Mouse (Mus musculus): ENCODE data around the gene Cox8b. TPM values are rescaled to one million over a fixed set of nuclear protein-coding genes. Genes with fewer than 3 reads are reported as not detected.

Cox8b gene
- not detected for total RNA-seq (2021)

GRCm38 (mm10) chr7:140900220-140900619, at the start of gene Cox8b:
Gene Cox8b (minus strand): TSS chr7:140900446.
- intact Hi-C loops (cut with DNase I): no loop called here
- no peak for DNase-seq (ENCODE audit: extremely low spot score in 1 of 2, low spot score in 2 of 2)

GRCm38 (mm10) chr7:140949255-140949654, 49.0 kb upstream of the Cox8b start:
- intact Hi-C loops (cut with DNase I): no loop called here
- no peak for DNase-seq (ENCODE audit: extremely low spot score in 1 of 2, low spot score in 2 of 2)

DNA sequence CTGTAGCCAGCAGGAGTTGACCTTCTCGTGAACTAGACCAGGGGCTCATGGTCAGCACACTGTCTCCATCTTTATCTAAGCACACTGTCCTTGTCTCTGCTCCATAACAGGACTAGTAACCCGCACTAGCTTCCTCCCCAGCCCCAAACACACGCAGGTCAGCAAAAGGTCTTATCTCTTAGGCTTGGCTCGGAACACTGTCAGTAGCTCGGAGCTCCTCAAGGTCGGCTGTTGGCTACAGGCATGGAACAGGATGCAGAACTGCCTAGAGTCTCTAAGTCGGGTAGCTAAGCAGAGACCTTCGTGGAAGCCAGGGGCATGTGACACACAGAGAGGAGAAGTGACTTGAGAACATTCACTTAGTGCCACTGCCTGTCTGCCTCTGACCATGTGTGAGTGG, 47.9 kb upstream of the Cox8b start:
- DNase-seq (ENCODE audit: extremely low spot score in 1 of 2, low spot score in 2 of 2): no peak
- intact Hi-C loops (cut with DNase I): no loop called here

GRCm38 (mm10) chr7:140946980-140947379, 46.7 kb upstream of the Cox8b start:
- DNase-seq (ENCODE audit: extremely low spot score in 1 of 2, low spot score in 2 of 2): no peak
- intact Hi-C loops (cut with DNase I): no loop called here

GRCm38 (mm10) chr7:140946311-140946710, 46.1 kb upstream of the Cox8b start:
- no peak for DNase-seq (ENCODE audit: extremely low spot score in 1 of 2, low spot score in 2 of 2)
- intact Hi-C loops (cut with DNase I): no loop called here

- intact Hi-C loops (cut with DNase I): no loop called here
- no peak for DNase-seq (ENCODE audit: extremely low spot score in 1 of 2, low spot score in 2 of 2)
Observed at GRCm38 (mm10) chr7:140945247-140945646, 45.0 kb upstream of the Cox8b start.

- no peak for DNase-seq (ENCODE audit: extremely low spot score in 1 of 2, low spot score in 2 of 2)
- intact Hi-C loops (cut with DNase I): no loop called here
Observed at GRCm38 (mm10) chr7:140944236-140944635, 44.0 kb upstream of the Cox8b start.

DNA sequence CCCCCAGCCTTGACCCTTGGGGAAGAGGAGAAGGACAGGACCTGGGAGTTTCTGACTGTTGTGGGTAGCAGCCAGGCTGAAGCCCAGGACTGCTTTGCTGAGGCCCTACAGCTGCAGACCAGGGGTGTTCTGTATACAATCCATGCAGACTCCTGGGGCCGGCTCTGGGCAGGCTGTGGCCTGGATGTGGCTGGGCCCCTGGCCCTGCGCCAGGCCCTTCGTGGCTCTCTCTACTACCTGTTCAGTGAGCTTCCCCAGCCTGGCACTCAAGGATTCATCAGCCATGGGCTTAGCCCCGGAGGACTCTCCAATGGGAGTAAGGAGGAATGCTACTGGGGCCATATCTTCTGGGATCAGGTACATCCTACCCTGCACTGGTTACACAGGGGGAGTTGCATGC, 43.1 kb upstream of the Cox8b start:
- DNase-seq (ENCODE audit: extremely low spot score in 1 of 2, low spot score in 2 of 2): no peak
- intact Hi-C loops (cut with DNase I): no loop called here

GRCm38 (mm10) chr7:140942811-140943210, 42.6 kb upstream of the Cox8b start:
- no peak for DNase-seq (ENCODE audit: extremely low spot score in 1 of 2, low spot score in 2 of 2)

GRCm38 (mm10) chr7:140942341-140942740, 42.1 kb upstream of the Cox8b start:
- DNase-seq (ENCODE audit: extremely low spot score in 1 of 2, low spot score in 2 of 2): no peak
- intact Hi-C loops (cut with DNase I): no loop called here

More at GRCm38 (mm10) chr7:140942811-140943210, 42.6 kb upstream of the Cox8b start:
- intact Hi-C loops (cut with DNase I): no loop called here

DNA sequence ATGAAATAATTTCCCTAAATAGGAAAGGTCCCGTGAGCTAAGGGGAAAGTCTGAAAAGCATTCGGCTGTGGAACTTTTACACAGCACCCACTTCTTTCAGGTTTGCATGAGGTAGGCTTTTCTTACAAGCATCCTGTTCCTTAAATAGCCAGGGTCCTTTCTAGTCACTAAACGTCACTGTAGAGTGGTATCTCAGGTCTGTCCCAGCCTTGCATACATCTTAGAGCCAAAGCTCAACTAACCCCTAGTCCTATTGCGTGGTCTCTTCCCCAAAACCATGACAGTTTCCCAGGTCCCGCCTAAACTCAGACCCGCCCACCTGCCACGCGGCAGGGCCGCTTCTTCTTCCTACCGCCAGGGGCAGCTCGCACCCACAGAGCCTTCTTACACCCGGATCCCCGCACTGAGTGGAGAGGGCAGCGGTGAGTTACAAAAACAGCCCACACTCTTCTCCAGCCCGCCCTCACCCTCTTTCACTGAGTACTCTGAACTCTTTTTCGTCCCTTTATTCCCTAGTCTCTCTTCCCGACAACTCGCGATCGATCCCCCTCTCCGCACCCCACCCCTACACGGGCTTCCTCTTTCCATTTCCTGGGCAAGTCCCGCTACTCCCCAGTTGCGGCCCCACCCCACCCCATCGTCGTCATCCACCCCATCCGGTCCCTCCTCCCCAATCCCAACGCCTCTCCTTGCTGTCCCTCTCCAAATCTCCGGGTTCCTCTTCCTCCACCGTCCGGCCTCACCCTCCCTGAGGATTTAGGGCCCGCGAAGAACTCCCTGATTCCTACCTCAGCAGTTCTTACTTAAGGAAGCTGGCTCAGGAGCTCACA, 41.2 kb upstream of the Cox8b start, which contains the start of gene Pgghg:
Gene Pgghg (plus strand): TSS at position 170 of the 830 bp plus-strand sequence.
- DNase-seq (ENCODE audit: extremely low spot score in 1 of 2, low spot score in 2 of 2): peak in 1 of 2 experiments; percentile 86
- intact Hi-C loops (cut with DNase I): no loop called here

GRCm38 (mm10) chr7:140939669-140940171, 39.5 kb upstream of the Cox8b start:
- intact Hi-C loops (cut with DNase I): no loop called here
- peak in 1 of 2 experiments; percentile 55 for DNase-seq (ENCODE audit: extremely low spot score in 1 of 2, low spot score in 2 of 2)

GRCm38 (mm10) chr7:140938896-140939295, 38.6 kb upstream of the Cox8b start:
- intact Hi-C loops (cut with DNase I): no loop called here
- no peak for DNase-seq (ENCODE audit: extremely low spot score in 1 of 2, low spot score in 2 of 2)

- intact Hi-C loops (cut with DNase I): no loop called here
Observed at GRCm38 (mm10) chr7:140938436-140938835, 38.2 kb upstream of the Cox8b start.

DNA sequence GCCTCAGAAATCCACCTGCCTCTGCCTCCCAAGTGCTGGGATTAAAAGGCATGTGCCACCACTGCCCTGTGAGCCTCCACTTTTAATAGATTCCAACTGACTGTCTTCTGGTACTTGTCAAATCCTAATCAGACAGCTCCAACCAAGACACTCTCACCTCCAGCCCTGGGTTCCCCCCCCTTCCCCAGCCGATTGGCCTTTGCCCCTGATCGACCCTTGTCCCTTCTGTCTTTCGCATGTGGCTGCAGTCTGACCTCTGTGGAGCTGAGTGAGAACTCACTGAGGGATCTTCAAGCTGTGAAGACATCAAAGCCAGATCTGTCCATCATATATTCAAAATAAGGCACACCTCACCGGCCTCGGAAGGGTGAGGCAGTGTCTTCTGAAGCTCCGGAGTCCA, 26.9 kb upstream of the Cox8b start:
- no peak for DNase-seq (ENCODE audit: extremely low spot score in 1 of 2, low spot score in 2 of 2)
- intact Hi-C loops (cut with DNase I): no loop called here

More at GRCm38 (mm10) chr7:140938436-140938835, 38.2 kb upstream of the Cox8b start:
- DNase-seq (ENCODE audit: extremely low spot score in 1 of 2, low spot score in 2 of 2): no peak

DNA sequence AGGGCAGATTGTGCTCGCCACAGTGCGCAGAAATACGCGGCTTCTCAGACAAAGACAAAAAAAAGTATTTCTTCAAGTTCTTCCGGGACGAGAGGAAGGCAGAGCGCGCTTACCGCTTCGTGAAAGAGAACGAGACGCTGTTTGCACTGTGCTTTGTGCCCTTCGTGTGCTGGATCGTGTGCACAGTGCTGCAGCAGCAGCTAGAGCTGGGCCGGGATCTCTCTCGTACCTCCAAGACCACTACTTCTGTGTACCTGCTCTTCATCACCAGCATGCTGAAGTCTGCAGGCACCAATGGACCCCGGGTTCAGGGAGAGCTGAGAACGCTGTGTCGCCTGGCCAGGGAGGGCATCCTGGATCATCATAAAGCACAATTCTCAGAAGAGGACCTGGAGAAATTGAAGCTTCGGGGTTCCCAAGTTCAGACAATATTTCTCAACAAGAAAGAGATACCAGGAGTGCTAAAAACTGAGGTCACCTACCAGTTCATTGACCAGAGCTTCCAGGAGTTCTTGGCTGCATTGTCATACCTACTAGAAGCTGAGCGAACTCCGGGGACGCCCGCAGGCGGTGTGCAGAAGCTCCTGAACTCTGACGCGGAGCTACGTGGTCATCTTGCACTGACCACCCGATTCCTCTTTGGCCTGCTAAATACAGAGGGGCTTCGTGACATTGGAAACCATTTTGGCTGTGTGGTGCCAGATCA, 23.0 kb upstream of the Cox8b start:
- DNase-seq (ENCODE audit: extremely low spot score in 1 of 2, low spot score in 2 of 2): no peak
- intact Hi-C loops (cut with DNase I): no loop called here

DNA sequence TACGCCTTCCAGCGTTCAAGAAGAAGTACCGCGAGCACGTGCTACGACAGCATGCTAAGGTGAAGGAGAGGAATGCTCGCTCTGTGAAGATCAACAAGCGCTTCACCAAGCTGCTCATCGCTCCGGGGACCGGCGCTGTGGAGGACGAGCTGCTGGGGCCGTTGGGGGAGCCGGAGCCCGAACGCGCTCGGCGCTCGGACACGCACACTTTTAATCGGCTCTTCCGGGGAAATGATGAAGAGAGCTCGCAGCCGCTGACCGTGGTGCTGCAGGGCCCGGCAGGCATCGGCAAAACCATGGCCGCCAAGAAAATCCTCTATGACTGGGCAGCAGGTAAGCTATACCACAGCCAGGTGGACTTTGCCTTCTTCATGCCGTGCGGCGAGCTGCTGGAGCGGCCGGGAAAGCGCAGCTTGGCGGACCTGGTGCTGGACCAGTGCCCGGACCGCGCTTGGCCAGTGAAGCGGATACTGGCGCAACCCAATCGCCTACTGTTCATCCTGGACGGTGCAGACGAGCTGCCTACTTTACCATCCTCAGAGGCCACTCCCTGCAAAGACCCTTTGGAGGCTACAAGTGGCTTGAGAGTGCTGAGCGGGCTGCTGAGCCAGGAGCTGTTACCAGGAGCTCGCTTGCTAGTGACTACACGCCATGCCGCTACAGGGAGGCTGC, 22.3 kb upstream of the Cox8b start:
- intact Hi-C loops (cut with DNase I): no loop called here
- no peak for DNase-seq (ENCODE audit: extremely low spot score in 1 of 2, low spot score in 2 of 2)

- intact Hi-C loops (cut with DNase I): no loop called here
Observed at GRCm38 (mm10) chr7:140921225-140921975, 21.2 kb upstream of the Cox8b start.

More at GRCm38 (mm10) chr7:140921225-140921975, 21.2 kb upstream of the Cox8b start:
- no peak for DNase-seq (ENCODE audit: extremely low spot score in 1 of 2, low spot score in 2 of 2)

Measured in left cerebral cortex, postnatal 10 days (tissue).